Mouse (Mus musculus) gastrocnemius, postnatal 36 days (tissue): ENCODE measurements at regions not wholly inside any gene's neighbourhood (a gene's known extent, or its start where the extent isn't known, plus 50 kb on each side); places are given as distances from the start of the nearest gene placed in this dataset.

Experiments
- DNase-seq, 2 experiments: peaks; one replicate each; pipeline ENCODE4 v3.0.0; 2022
- intact Hi-C: fragments of 180-260 bp; cut with DNase I; formaldehyde crosslinking; loops from one replicate; pipeline ENCODE4 v1.15.1; 2025

- DNase-seq: no peak
- intact Hi-C loops: no loop called here
Measured at GRCm38 (mm10) chr13:51332271-51332670, 76.2 kb upstream of the S1pr3 start.

DNA sequence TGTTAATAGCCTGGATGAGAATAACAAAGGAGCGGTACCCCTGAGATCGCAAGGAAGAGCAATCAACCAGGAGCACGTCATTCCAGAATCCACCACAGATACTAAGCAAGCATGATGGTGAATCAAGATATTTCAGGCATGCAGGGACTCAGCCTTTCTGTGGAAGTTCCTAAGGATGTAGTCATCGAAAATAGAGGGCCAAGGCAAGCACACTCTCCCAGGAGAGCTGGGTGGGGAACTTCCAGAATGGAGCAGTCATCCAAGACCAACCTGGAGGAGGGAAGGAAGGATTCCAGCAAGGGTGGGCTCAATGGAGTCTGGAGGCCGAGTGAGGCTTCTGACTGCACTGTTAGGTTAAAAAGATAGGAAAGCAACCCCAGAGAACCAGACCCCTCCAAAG lies 75.0 kb upstream of the S1pr3 start:
- intact Hi-C loops: no loop called here

GRCm38 (mm10) chr13:51336726-51337125 lies 71.7 kb upstream of the S1pr3 start:
- intact Hi-C loops: no loop called here
- DNase-seq: no peak

More for the DNA sequence above, 75.0 kb upstream of the S1pr3 start:
- DNase-seq: no peak

- intact Hi-C loops: no loop called here
- no peak for DNase-seq
Measured at GRCm38 (mm10) chr13:51337931-51338330, 70.5 kb upstream of the S1pr3 start.

DNA sequence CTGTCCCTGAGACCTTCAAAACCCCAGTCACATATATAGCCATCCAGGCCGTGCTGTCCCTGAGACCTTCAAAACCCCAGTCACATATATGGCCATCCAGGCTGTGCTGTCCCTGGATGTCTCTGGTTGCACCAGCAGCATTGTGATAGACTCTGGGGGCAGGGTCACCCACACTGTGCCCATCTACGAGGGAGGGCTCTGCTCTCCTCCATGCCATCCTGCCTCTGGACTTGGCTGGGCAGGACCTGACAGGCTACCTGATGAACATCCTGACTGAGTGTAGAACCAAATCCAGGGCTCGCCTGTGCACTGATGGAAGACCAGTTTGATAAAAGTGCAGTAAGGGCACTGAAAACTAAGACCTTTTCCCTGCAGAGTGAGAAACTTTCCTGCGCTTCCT lies 63.1 kb upstream of the S1pr3 start:
- intact Hi-C loops: no loop called here
- DNase-seq: no peak

DNA sequence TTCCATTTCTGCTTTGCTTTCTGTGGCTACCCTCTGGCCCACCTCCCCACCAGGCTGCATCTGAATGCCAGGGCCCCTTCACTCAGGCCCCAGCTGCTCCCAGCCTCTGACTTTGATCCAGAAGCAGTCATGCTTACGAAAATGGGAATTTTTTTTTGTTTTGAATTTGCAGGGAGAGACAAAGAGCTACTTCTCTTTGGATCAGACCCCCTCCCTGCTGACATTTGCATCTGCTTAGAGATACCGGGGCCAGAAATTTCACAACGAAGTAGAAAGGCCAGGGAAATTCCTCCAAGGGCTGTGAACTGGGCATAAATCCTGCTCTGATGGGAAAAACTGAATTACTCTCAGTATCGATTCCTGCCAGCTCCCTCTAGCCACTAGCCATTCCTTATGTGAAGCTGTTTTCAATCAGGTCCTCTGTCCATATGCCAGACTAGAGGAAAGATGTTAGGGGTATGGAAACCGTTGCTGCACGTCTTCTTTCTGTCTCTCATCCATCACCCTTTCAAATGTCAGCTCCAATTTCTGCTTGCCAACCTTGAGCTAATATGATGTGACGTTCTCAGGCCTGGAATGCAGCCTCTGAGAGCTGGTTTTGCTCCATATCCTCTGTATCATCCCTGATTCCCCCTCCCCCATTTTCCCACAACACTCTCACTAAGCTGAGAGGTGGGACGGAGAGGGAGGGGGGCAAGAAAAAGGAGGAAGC lies 62.4 kb upstream of the S1pr3 start:
- intact Hi-C loops: no loop called here
- DNase-seq: peak in 1 of 2 experiments; percentile 16

GRCm38 (mm10) chr13:51348707-51349106 lies 59.7 kb upstream of the S1pr3 start:
- intact Hi-C loops: no loop called here
- DNase-seq: no peak

DNA sequence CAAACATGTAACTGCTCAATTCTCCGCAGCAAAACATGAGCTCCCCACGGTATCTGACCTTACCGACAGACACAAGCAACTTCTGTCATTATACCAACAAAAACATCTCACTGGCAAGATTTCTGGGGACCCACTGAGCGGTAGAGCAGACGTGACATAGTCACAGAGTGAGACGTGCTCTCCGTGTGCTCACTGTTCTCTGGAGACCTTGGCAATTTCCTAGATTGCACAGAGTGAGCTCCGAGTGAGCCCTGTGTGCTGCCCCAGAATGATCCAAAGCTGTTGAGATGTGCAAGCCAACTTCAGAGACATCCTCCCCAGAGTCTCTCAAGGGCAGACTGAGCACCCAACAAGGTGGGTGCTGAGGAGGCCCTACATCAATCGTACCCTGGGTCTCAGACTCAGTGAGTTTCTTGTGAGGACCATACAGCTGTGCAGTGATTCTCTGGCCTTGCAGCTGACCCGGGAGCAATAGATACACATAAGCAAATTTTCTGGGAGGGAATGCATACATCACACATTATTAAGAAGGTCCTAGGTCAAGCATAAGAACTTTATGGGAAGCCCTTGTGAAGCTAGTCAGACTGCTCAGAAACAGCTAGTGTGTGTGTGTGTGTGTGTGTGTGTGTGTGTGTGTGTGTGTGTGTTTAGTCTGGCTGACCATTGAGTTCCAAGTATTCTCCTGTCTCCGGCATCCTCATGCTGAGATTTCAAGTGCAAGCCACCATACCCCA lies 58.5 kb upstream of the S1pr3 start:
- intact Hi-C loops: no loop called here
- no peak for DNase-seq

DNA sequence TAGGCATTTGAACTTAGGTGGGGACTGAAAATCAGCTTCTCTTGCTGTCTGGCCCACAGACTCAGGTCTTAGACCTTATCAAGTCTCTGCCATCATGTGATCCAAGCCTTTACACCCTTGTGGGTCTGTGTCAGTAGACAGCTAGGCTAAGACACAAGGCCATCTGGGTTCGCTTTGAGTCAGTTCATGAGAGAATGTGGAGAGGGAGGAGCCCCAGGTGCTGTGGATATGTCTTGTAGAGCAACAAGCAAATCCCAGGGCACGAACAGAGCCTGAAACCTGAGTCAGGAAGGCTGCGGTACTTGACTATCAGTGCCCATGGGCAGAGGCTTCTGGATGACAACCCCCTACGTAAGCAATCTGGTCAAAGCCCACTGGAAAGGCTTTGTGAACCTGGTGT lies 55.6 kb upstream of the S1pr3 start:
- DNase-seq: no peak
- intact Hi-C loops: no loop called here

DNA sequence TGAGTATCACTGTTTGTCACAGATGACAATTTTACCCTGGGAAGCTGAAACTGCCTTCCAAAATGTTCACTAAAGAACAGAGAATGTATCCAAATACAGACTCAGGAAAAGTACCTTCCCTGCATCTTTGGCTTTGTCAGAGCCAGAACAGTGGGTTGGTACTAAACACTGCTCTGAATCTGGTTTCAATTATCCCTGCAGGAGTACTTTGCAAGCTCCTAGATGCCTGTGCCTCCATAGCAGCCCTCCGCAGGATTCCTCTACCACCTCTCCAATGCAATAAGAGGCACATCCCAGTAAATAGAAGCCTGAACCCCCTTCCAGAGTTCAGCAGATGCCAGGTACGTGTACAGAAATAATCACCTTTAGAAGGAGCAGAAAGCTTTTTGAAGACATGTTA lies 52.9 kb upstream of the S1pr3 start:
- no peak for DNase-seq
- intact Hi-C loops: no loop called here
